Mouse (Mus musculus) testis, adult 10 weeks (tissue): ENCODE results near the gene Gm5941. TPM values are rescaled to one million over a fixed set of nuclear protein-coding genes. Genes with fewer than 3 reads are reported as not detected.

Experiments
- polyA plus RNA-seq: library from polyadenylated mRNA; stranded (reverse); fragments of 350-450 nt; fragmentation: Illumina TruSeq; extraction: RNeasy Lipid Tissue Mini Kit (QIAGEN cat#74804); gene quantifications from one replicate; pipeline ENCODE4 v1.2.3, GENCODE M21; 2014; ENCODE audit warnings: low read depth, low replicate concordance

Gene Gm5941
- polyA plus RNA-seq: 165 TPM

GRCm38 (mm10) chrX:92489649-92490048 is at the start of gene Gm5941:
Gene Gm5941 (plus strand): TSS chrX:92489949.

Other genes with a start within 250 kb of the Gm5941 start
- 4.6 TPM for gene Mageb18, start 109.6 kb downstream of the Gm5941 start, polyA plus RNA-seq